Mouse (Mus musculus) MEL (cell line): ENCODE data around the gene Atpaf1.
A peak's percentile ranks its signal among the peaks of the same experiment; 100 is the strongest.

ENCODE experiments used
- CTCF ChIP-seq, 3 experiments: IDR thresholded peaks in 2 of 3; conservative IDR thresholded peaks in 1 of 3; 2 replicates each; pipeline ENCODE4 v1.5.1; 2011 to 2012; ENCODE audit warnings: low read length in 3 of 3, low read depth in 2 of 3, mild to moderate bottlenecking in 2 of 3, improper control_type of control experiment in 1 of 3, inconsistent platforms in 1 of 3, mixed read lengths in 1 of 3, moderate library complexity in 1 of 3; ENCODE audit not compliant: control insufficient read depth in 1 of 3, insufficient read depth in 1 of 3, poor library complexity in 1 of 3, severe bottlenecking in 1 of 3
- EP300 ChIP-seq, 2 experiments: IDR thresholded peaks; 2 replicates each; pipeline ENCODE4 v1.6.1; 2011; ENCODE audit warnings: improper control_type of control experiment in 2 of 2, low read length in 2 of 2, low read depth in 1 of 2, mild to moderate bottlenecking in 1 of 2
- ETS1 ChIP-seq: IDR thresholded peaks from 2 replicates; pipeline ENCODE4 v1.6.1; 2012; ENCODE audit warnings: low read depth, mild to moderate bottlenecking, inconsistent platforms, low read length, improper control_type of control experiment, moderate library complexity
- GABPA ChIP-seq: IDR thresholded peaks from 2 replicates; pipeline ENCODE4 v1.6.1; 2012; ENCODE audit warnings: low read depth, mild to moderate bottlenecking, inconsistent platforms, low read length, improper control_type of control experiment, moderate library complexity
- HCFC1 ChIP-seq: IDR thresholded peaks from 2 replicates; pipeline ENCODE4 v1.6.1; 2012; ENCODE audit warnings: low read depth, mild to moderate bottlenecking, inconsistent platforms, low read length, improper control_type of control experiment, moderate library complexity
- MAZ ChIP-seq: IDR thresholded peaks from 2 replicates; pipeline ENCODE4 v1.6.1; 2012; ENCODE audit warnings: low read depth, mild to moderate bottlenecking, inconsistent platforms, low read length, improper control_type of control experiment
- MXI1 ChIP-seq: IDR thresholded peaks from 2 replicates; pipeline ENCODE4 v1.6.1; 2011; ENCODE audit warnings: mild to moderate bottlenecking, low read depth, low read length, improper control_type of control experiment
- MYC ChIP-seq: IDR thresholded peaks from 2 replicates; pipeline ENCODE4 v1.6.1; 2011; ENCODE audit warnings: low read depth, mild to moderate bottlenecking, low read length, improper control_type of control experiment, moderate library complexity
- POLR2A ChIP-seq, 2 experiments: IDR thresholded peaks; 2 replicates each; pipeline ENCODE4 v1.6.1; 2011 to 2012; ENCODE audit warnings: low read length in 2 of 2, mild to moderate bottlenecking in 2 of 2, control low read depth in 1 of 2, improper control_type of control experiment in 1 of 2, low read depth in 1 of 2, moderate library complexity in 1 of 2; ENCODE audit not compliant: control insufficient read depth in 1 of 2, insufficient read depth in 1 of 2, poor library complexity in 1 of 2
- RAD21 ChIP-seq: IDR thresholded peaks from 2 replicates; pipeline ENCODE4 v1.6.1; 2011; ENCODE audit warnings: mild to moderate bottlenecking, low read depth, low read length, improper control_type of control experiment
- TCF12 ChIP-seq: IDR thresholded peaks from 2 replicates; pipeline ENCODE4 v1.6.1; 2014; ENCODE audit warnings: low read depth, mild to moderate bottlenecking, inconsistent platforms, low read length, improper control_type of control experiment, moderate library complexity
- ZMIZ1 ChIP-seq: IDR thresholded peaks from 2 replicates; pipeline ENCODE4 v1.6.1; 2012; ENCODE audit warnings: low read depth, mild to moderate bottlenecking, inconsistent platforms, low read length, improper control_type of control experiment, moderate library complexity
- ZNF384 ChIP-seq: IDR thresholded peaks from 2 replicates; pipeline ENCODE4 v1.6.1; 2012; ENCODE audit warnings: low read depth, mild to moderate bottlenecking, inconsistent platforms, low read length, improper control_type of control experiment

DNA sequence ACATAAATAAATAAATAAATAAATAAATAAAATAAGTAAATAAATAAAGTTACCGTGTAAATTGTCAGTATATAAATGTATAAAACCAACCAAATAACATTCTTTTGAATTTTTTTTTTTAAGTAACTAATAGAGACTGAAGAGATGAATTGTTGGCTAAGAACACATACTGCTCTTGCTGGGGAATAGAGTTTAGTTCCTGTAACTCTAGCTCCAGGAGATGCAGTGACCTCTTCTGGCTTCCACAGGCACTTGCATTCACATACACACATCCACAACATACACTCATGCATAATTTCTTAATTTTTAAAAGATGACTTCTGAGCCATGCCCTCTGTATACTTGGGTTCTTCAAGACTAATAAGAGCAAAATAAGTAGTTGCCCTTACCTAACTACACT is 29.8 kb upstream of the Atpaf1 start:
- no peak for TF ChIP-seq MAZ
- no peak for TF ChIP-seq GABPA
- no peak for TF ChIP-seq ZNF384
- TF ChIP-seq MYC: no peak
- TF ChIP-seq CTCF (IDR thresholded peaks at IDR 0.05 in 2 of 3, conservative IDR thresholded peaks at IDR 0.05 in 1 of 3; ENCODE audit: control insufficient read depth in 1 of 3, insufficient read depth in 1 of 3, low read depth in 2 of 3, low read length in 3 of 3, poor library complexity in 1 of 3, severe bottlenecking in 1 of 3): peak in 2 of 3 experiments; percentile 7 to 33; a peak in 2 of 6 replicates
- TF ChIP-seq RAD21: no peak; the same call in 1 of the 2 replicates
- no peak for TF ChIP-seq MXI1
- TF ChIP-seq POLR2A (IDR thresholded peaks at IDR 0.05; ENCODE audit: control insufficient read depth in 1 of 2, insufficient read depth in 1 of 2, low read depth in 1 of 2, low read length in 2 of 2, poor library complexity in 1 of 2): no peak
- no peak for TF ChIP-seq ETS1
- no peak for TF ChIP-seq TCF12
- no peak for TF ChIP-seq ZMIZ1
- TF ChIP-seq HCFC1: no peak
- no peak for TF ChIP-seq EP300 (IDR thresholded peaks at IDR 0.05; ENCODE audit: low read depth in 1 of 2, low read length in 2 of 2)
